Mouse (Mus musculus): ENCODE measurements around the gene Rbmx. TPM values are rescaled to one million over a fixed set of nuclear protein-coding genes. Genes with fewer than 3 reads are reported as not detected.

Gene Rbmx
- total RNA-seq, 1 experiment from 2014 or later, result 69.5 TPM

Other genes starting within 250 kb of the Rbmx start
- gene Cd40lg, start 180.9 kb downstream of the Rbmx start, total RNA-seq (2017), result not detected in 2 replicates
- 96.4 and 110 TPM in 2 replicates for gene Arhgef6, start 54.3 kb downstream of the Rbmx start, total RNA-seq (2017)
- not detected in 2 replicates for gene Gm364, start 16.1 kb upstream of the Rbmx start, total RNA-seq (2017)
- not detected in 2 replicates for gene Gpr101, start 110.7 kb upstream of the Rbmx start, total RNA-seq (2017)